Mouse (Mus musculus): ENCODE measurements around the gene Gpr183. TPM values are rescaled to one million over a fixed set of nuclear protein-coding genes. Genes with fewer than 3 reads are reported as not detected.

The Gpr183 gene
- total and polyA plus RNA-seq, 3 experiments: 0.04 to 0.06 TPM; not detected in 1

GRCm38 (mm10) chr14:121929243-121929951 is 35.6 kb downstream of the Gpr183 start:
- Histone ChIP-seq H3K36me3 (ENCODE audit: control insufficient read depth in 1 of 2, insufficient read depth in 2 of 2, low read length in 2 of 2) (peaks cover 0 to 9% of the 10 kb centered on the region in 2 experiments; a peak in 2 of 4 replicates), H3K79me2 (ENCODE audit: control insufficient read depth, insufficient read depth, low read length, poor library complexity) (no peaks in the 10 kb centered on the region), H3K27me3 (ENCODE audit: control insufficient read depth in 1 of 2, insufficient read depth in 2 of 2, low read length in 2 of 2) (no peaks in the 10 kb centered on the region), H3K27ac (ENCODE audit: control insufficient read depth, low read depth, low read length) (peak overlapping the region; percentile 60), H3K9me3 (replicated peaks; ENCODE audit: insufficient read depth, low read length) (no peaks in the 10 kb centered on the region), H3K4me3 (ENCODE audit: control insufficient read depth in 1 of 2, insufficient read depth in 1 of 2, low read depth in 2 of 2, low read length in 2 of 2) (peak overlapping the region; percentile 11 to 12), H3K4me1 (ENCODE audit: control insufficient read depth in 1 of 2, insufficient read depth in 2 of 2, low read length in 2 of 2) (peaks cover 0 to 3% of the 10 kb centered on the region in 2 experiments), H3K9ac (ENCODE audit: control insufficient read depth, low read depth, low read length, poor library complexity, severe bottlenecking) (peak overlapping the region; percentile 5; the same call in 1 of the 2 replicates)
- TF ChIP-seq ETS1 (IDR thresholded peaks at IDR 0.05; ENCODE audit: low read depth, low read length) (peak; percentile 92), GABPA (IDR thresholded peaks at IDR 0.05; ENCODE audit: low read depth, low read length) (no peak), TAL1 (IDR thresholded peaks at IDR 0.05; ENCODE audit: low read length) (peak; percentile 61), MEF2A (IDR thresholded peaks at IDR 0.05; ENCODE audit: extremely low read depth, insufficient replicate concordance, low read depth, low read length, poor library complexity, severe bottlenecking) (no peak), BHLHE40 (IDR thresholded peaks at IDR 0.05; ENCODE audit: borderline replicate concordance, low read depth, low read length) (peak; percentile 100), POLR2AphosphoS5 (IDR thresholded peaks at IDR 0.05; ENCODE audit: borderline replicate concordance, low read depth, low read length) (no peak), MAX (IDR thresholded peaks at IDR 0.05; ENCODE audit: low read length) (peak; percentile 88), MYC (IDR thresholded peaks at IDR 0.05; ENCODE audit: low read depth, low read length) (peak; percentile 94), RCOR1 (IDR thresholded peaks at IDR 0.05; ENCODE audit: low read depth, low read length) (peak; percentile 81), HCFC1 (IDR thresholded peaks at IDR 0.05; ENCODE audit: low read depth, low read length) (peak; percentile 70), SMC3 (IDR thresholded peaks at IDR 0.05; ENCODE audit: low read depth, low read length) (0 out of 2 replicates have a peak, but pooled peaks have one; percentile 15), GATA1 (IDR thresholded peaks at IDR 0.05; ENCODE audit: low read depth, low read length) (peak; percentile 95), EP300 (IDR thresholded peaks at IDR 0.05; ENCODE audit: low read depth in 1 of 2, low read length in 2 of 2) (peak; percentile 84 to 92), MYB (IDR thresholded peaks at IDR 0.05; ENCODE audit: low read depth, low read length) (peak; percentile 63; the same call in 1 of the 2 replicates), ZKSCAN1 (IDR thresholded peaks at IDR 0.05; ENCODE audit: low read depth, low read length) (peak; percentile 99), KAT2A (conservative IDR thresholded peaks at IDR 0.05; ENCODE audit: low read depth, low read length) (no peak), ZMIZ1 (IDR thresholded peaks at IDR 0.05; ENCODE audit: low read depth, low read length) (no peak), CHD2 (IDR thresholded peaks at IDR 0.05; ENCODE audit: low read length) (no peak), SIN3A (IDR thresholded peaks at IDR 0.05; ENCODE audit: low read length) (peak; percentile 94), TBP (IDR thresholded peaks at IDR 0.05; ENCODE audit: low read depth, low read length) (peak; percentile 26; the same call in 1 of the 2 replicates), MXI1 (IDR thresholded peaks at IDR 0.05; ENCODE audit: low read depth, low read length) (peak; percentile 94), RAD21 (IDR thresholded peaks at IDR 0.05; ENCODE audit: low read depth, low read length) (no peak; the same call in none of the 2 replicates), NRF1 (IDR thresholded peaks at IDR 0.05; ENCODE audit: insufficient read depth, low read depth, low read length, poor library complexity, severe bottlenecking) (no peak), USF1 (IDR thresholded peaks at IDR 0.05; ENCODE audit: low read depth, low read length) (peak; percentile 72), CHD1 (IDR thresholded peaks at IDR 0.05; ENCODE audit: low read depth, low read length) (no peak), TCF12 (IDR thresholded peaks at IDR 0.05; ENCODE audit: low read depth, low read length) (peak; percentile 75), ZNF384 (IDR thresholded peaks at IDR 0.05; ENCODE audit: low read depth, low read length) (no peak), CTCF (IDR thresholded peaks at IDR 0.05 in 2 of 3, conservative IDR thresholded peaks at IDR 0.05 in 1 of 3; ENCODE audit: control insufficient read depth in 1 of 3, insufficient read depth in 1 of 3, low read depth in 2 of 3, low read length in 3 of 3, poor library complexity in 1 of 3, severe bottlenecking in 1 of 3) (peak in 1 of 3 experiments; percentile 10; a peak in 1 of 6 replicates)
- DNase-seq (ENCODE audit: low read depth, low spot score): peak; percentile 89

Data from MEL (cell line).